Comparison of ENCODE assay signal across 20 mouse cellular contexts in the genomic region with DNA sequence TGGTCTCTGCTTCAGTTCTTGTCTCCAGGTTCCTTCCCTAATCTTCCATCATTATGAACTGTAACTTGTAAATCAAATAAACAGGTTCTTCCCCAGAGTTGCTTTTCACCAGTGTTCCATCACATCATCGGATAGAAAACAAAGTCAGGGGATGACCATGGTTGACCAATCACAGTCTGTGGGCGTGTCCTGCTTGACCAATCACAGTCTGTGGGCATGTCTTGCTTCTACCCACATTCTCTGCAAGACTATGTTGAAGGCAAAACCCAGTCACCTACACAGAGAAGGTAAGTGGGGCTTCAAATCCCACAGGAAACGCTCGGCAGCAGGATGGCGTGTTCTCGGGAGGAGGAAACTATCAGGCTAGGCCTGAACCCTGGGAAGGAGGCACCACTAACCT.
"Had no signal": no experiment of that assay in that cellular context is flagged by ENCODE, and none has a peak within 500 bp of the region (broad histone marks: within the 10 kb centered on the region; RNA-seq: fewer than 3 reads in every experiment).

No protein-coding gene starts in this region.

- DNase-seq: liver, embryonic 13.5 days; liver, postnatal 0 days; lung, adult 2 months; lung, postnatal 14 days; lung, postnatal 36 days; right cerebral cortex, postnatal 25 days; right cerebral cortex, postnatal 4 days; spleen, adult 18-20 months; thymus, adult 18-20 months; thymus, postnatal 14 days; thymus, postnatal 36 days had no signal

- H3K4me1 ChIP-seq: liver, embryonic 13.5 days; liver, embryonic 15.5 days; lung, embryonic 15.5 days; midbrain, embryonic 13.5 days; midbrain, embryonic 15.5 days; neural tube, embryonic 12.5 days had no signal

- H3K9me3 ChIP-seq: liver, embryonic 13.5 days; liver, embryonic 15.5 days; lung, embryonic 15.5 days had no signal

- H3K27me3 ChIP-seq: liver, embryonic 13.5 days; liver, embryonic 15.5 days; lung, embryonic 15.5 days; midbrain, embryonic 13.5 days; midbrain, embryonic 15.5 days; neural tube, embryonic 12.5 days had no signal

- H3K4me3 ChIP-seq: liver, embryonic 13.5 days; liver, embryonic 15.5 days; lung, embryonic 15.5 days; midbrain, embryonic 10.5 days; midbrain, embryonic 13.5 days; midbrain, embryonic 15.5 days; myocyte; neural tube, embryonic 12.5 days had no signal

- H3K9ac ChIP-seq: liver, embryonic 13.5 days; liver, embryonic 15.5 days; liver, postnatal 0 days; lung, embryonic 15.5 days; midbrain, embryonic 13.5 days; midbrain, embryonic 15.5 days; neural tube, embryonic 12.5 days had no signal

- H3K27ac ChIP-seq: liver, embryonic 13.5 days; liver, embryonic 15.5 days; lung, embryonic 15.5 days; macrophage; midbrain, embryonic 10.5 days; midbrain, embryonic 13.5 days; midbrain, embryonic 15.5 days; neural tube, embryonic 12.5 days had no signal

- H3K4me2 ChIP-seq: liver, embryonic 13.5 days; liver, embryonic 15.5 days; lung, embryonic 15.5 days; midbrain, embryonic 13.5 days; midbrain, embryonic 15.5 days; neural tube, embryonic 12.5 days had no signal

- ATAC-seq: liver, postnatal 0 days; lung, postnatal 0 days; midbrain, embryonic 13.5 days; midbrain, embryonic 15.5 days had no signal

- H3K36me3 ChIP-seq: liver, embryonic 13.5 days; liver, embryonic 15.5 days; lung, embryonic 15.5 days; midbrain, embryonic 10.5 days; midbrain, embryonic 15.5 days; neural tube, embryonic 12.5 days had no signal
